Mouse (Mus musculus) heart, postnatal 14 days (tissue): ENCODE measurements around the gene Mettl6. TPM values are rescaled to one million over a fixed set of nuclear protein-coding genes. Genes with fewer than 3 reads are reported as not detected.
A peak's percentile ranks its signal among the peaks of the same experiment; 100 is the strongest.

ENCODE experiments used
- DNase-seq, 2 experiments: peaks; one replicate each; pipeline ENCODE4 v3.0.0; 2021 to 2022
- intact Hi-C: fragments of 180-260 bp; cut with DNase I; formaldehyde crosslinking; loops from one replicate; pipeline ENCODE4 v1.15.1; 2025
- total RNA-seq, 2 experiments: library from RNA; stranded (reverse); gene quantifications; 2 replicates each; pipeline ENCODE4 v1.2.3; 2021

Gene Mettl6
- total RNA-seq, 2 experiments from 2014 or later: 11.6 to 12.3 TPM

- intact Hi-C loops: no loop called here
- peak; percentile 29 to 41 for DNase-seq
Observed at GRCm38 (mm10) chr14:31435018-31435915, 59.6 kb downstream of the Mettl6 start.

GRCm38 (mm10) chr14:31434426-31434825, 60.4 kb downstream of the Mettl6 start:
- DNase-seq: no peak
- intact Hi-C loops: no loop called here

GRCm38 (mm10) chr14:31433851-31434360, 60.9 kb downstream of the Mettl6 start:
- peak in 1 of 2 experiments; percentile 32 for DNase-seq
- intact Hi-C loops: no loop called here

- intact Hi-C loops: no loop called here
- DNase-seq: no peak
Observed at GRCm38 (mm10) chr14:31433126-31433525, 61.7 kb downstream of the Mettl6 start.

GRCm38 (mm10) chr14:31432424-31432823, 62.4 kb downstream of the Mettl6 start:
- DNase-seq: no peak
- intact Hi-C loops: no loop called here

- no peak for DNase-seq
- intact Hi-C loops: no loop called here
Observed at GRCm38 (mm10) chr14:31431789-31432330, 63.0 kb downstream of the Mettl6 start.

GRCm38 (mm10) chr14:31429004-31429395, 65.8 kb downstream of the Mettl6 start:
- intact Hi-C loops: no loop called here
- DNase-seq: no peak

GRCm38 (mm10) chr14:31428211-31429003, 66.4 kb downstream of the Mettl6 start:
- intact Hi-C loops: no loop called here
- DNase-seq: peak; percentile 80

Other genes starting within 250 kb of the Mettl6 start
- 1 to 10 TPM; 4.3 to 4.6 TPM for gene Phf7, start 243.7 kb downstream of the Mettl6 start, total RNA-seq
- gene Bap1, start 243.6 kb downstream of the Mettl6 start, total RNA-seq: 10 to 100 TPM; 47.3 to 47.5 TPM
- under 1 TPM; 0.07 to 0.14 TPM for gene Dnah1, start 171.1 kb downstream of the Mettl6 start, total RNA-seq
- 10 to 100 TPM; 31.3 to 31.5 TPM for gene Capn7, start 158.4 kb downstream of the Mettl6 start, total RNA-seq
- gene Sh3bp5, start 59.0 kb downstream of the Mettl6 start, total RNA-seq: 10 to 100 TPM; 44.4 to 47.3 TPM
- 10 to 100 TPM; 12.2 to 12.6 TPM for gene Eaf1, start 641 bp downstream of the Mettl6 start, total RNA-seq
- 1 to 10 TPM; 7.1 to 9.5 TPM for gene Colq, start 96.3 kb upstream of the Mettl6 start, total RNA-seq
- gene Gm49387, start 145.8 kb upstream of the Mettl6 start, total RNA-seq: 1 to 10 TPM in 1 of 2 experiments, under 1 TPM in 1; 0.85 to 1.2 TPM
- 10 to 100 TPM; 11.0 to 13.8 TPM for gene Btd, start 146.0 kb upstream of the Mettl6 start, total RNA-seq
- 10 to 100 TPM in 1 of 2 experiments, 1 to 10 TPM in 1; 8.8 to 13.1 TPM for gene Hacl1, start 146.2 kb upstream of the Mettl6 start, total RNA-seq